Comparison of ENCODE assay signal across 10 mouse cellular contexts in genomic region chr6:84916291-84916690, GRCm38 (mm10).
A peak's percentile ranks its signal among the peaks of the same experiment; 100 is the strongest.
DNase-seq lines count a peak whose midpoint lies in the region; ATAC-seq and TF ChIP-seq lines count a peak whose summit lies in the region.
"Had no signal": no experiment of that assay in that cellular context is flagged by ENCODE, and none has a peak within 500 bp of the region (broad histone marks: within the 10 kb centered on the region; RNA-seq: fewer than 3 reads in every experiment).

No protein-coding gene starts in this region.

- H3K9me3 ChIP-seq in intestine, postnatal 0 days (ENCODE audit: control insufficient read depth) = no peaks in the 10 kb centered on the region
- no peaks in the 10 kb centered on the region for H3K9me3 ChIP-seq in intestine, embryonic 15.5 days
- H3K9me3 ChIP-seq in MEL (replicated peaks; ENCODE audit: insufficient read depth, low read length) = no peaks in the 10 kb centered on the region
- H3K9me3 ChIP-seq in limb, embryonic 10.5 days (replicated peaks) = no peaks in the 10 kb centered on the region
- H3K9me3 ChIP-seq: liver, embryonic 15.5 days; stomach, embryonic 15.5 days had no signal

- no peak overlapping the region for H3K9ac ChIP-seq in intestine, postnatal 0 days (ENCODE audit: low read depth, low read length)
- H3K9ac ChIP-seq in intestine, embryonic 15.5 days = no peak overlapping the region
- H3K9ac ChIP-seq in MEL (ENCODE audit: control insufficient read depth, low read depth, low read length, poor library complexity, severe bottlenecking) = no peak overlapping the region
- H3K9ac ChIP-seq: liver, embryonic 15.5 days; stomach, embryonic 15.5 days had no signal

- no peak for TF ChIP-seq EP300 in MEL (IDR thresholded peaks at IDR 0.05; ENCODE audit: low read depth in 1 of 2, low read length in 2 of 2)

- H3K27ac ChIP-seq in intestine, postnatal 0 days (ENCODE audit: low read depth, low read length) = no peak overlapping the region
- H3K27ac ChIP-seq in intestine, embryonic 15.5 days = no peak overlapping the region
- H3K27ac ChIP-seq in MEL (ENCODE audit: control insufficient read depth, low read depth, low read length) = no peak overlapping the region
- no peak overlapping the region for H3K27ac ChIP-seq in limb, embryonic 10.5 days
- H3K27ac ChIP-seq: liver, embryonic 15.5 days; stomach, embryonic 15.5 days had no signal

- peak; percentile 50 to 54 for DNase-seq in B cell, adult 2 months
- peak; percentile 76 for DNase-seq in MEL (ENCODE audit: low read depth, low spot score)
- DNase-seq in embryo, embryonic 10 days (ENCODE audit: low spot score) = peak; percentile 75
- peak; percentile 69 for DNase-seq in limb, embryonic 10.5 days (ENCODE audit: low spot score)
- peak; percentile 50 for DNase-seq in splenic B cell, adult 2 months (ENCODE audit: low read depth, low spot score)
- DNase-seq in yolk sac, embryonic 10.5 days (ENCODE audit: low spot score) = no peak

- H3K36me3 ChIP-seq in intestine, postnatal 0 days (ENCODE audit: control insufficient read depth, insufficient read depth) = no peaks in the 10 kb centered on the region
- H3K36me3 ChIP-seq in intestine, embryonic 15.5 days = no peaks in the 10 kb centered on the region
- H3K36me3 ChIP-seq in MEL (ENCODE audit: control insufficient read depth in 1 of 2, insufficient read depth in 2 of 2, low read length in 2 of 2) = no peaks in the 10 kb centered on the region
- H3K36me3 ChIP-seq in limb, embryonic 10.5 days = no peaks in the 10 kb centered on the region
- no peaks in the 10 kb centered on the region for H3K36me3 ChIP-seq in splenic B cell, adult 2 months (ENCODE audit: control insufficient read depth, insufficient read depth, low read length, poor library complexity, severe bottlenecking)
- H3K36me3 ChIP-seq: liver, embryonic 15.5 days; stomach, embryonic 15.5 days had no signal

- H3K4me1 ChIP-seq in intestine, postnatal 0 days (replicated peaks; ENCODE audit: control insufficient read depth, insufficient read depth, low read length) = no peaks in the 10 kb centered on the region
- H3K4me1 ChIP-seq in intestine, embryonic 15.5 days (replicated peaks) = no peaks in the 10 kb centered on the region
- H3K4me1 ChIP-seq in MEL (ENCODE audit: control insufficient read depth in 1 of 2, insufficient read depth in 2 of 2, low read length in 2 of 2) = no peaks in the 10 kb centered on the region
- peaks cover 11% of the 10 kb centered on the region for H3K4me1 ChIP-seq in limb, embryonic 10.5 days
- H3K4me1 ChIP-seq: liver, embryonic 15.5 days; stomach, embryonic 15.5 days had no signal

- no peaks in the 10 kb centered on the region for H3K27me3 ChIP-seq in intestine, postnatal 0 days (replicated peaks; ENCODE audit: control insufficient read depth, insufficient read depth, low read length)
- H3K27me3 ChIP-seq in intestine, embryonic 15.5 days (replicated peaks) = no peaks in the 10 kb centered on the region
- no peaks in the 10 kb centered on the region for H3K27me3 ChIP-seq in MEL (ENCODE audit: control insufficient read depth in 1 of 2, insufficient read depth in 2 of 2, low read length in 2 of 2)
- H3K27me3 ChIP-seq in limb, embryonic 10.5 days (ENCODE audit: low read depth, poor library complexity, severe bottlenecking) = no peaks in the 10 kb centered on the region
- no peaks in the 10 kb centered on the region for H3K27me3 ChIP-seq in splenic B cell, adult 2 months (ENCODE audit: control insufficient read depth, insufficient read depth, low read length, poor library complexity, severe bottlenecking)
- H3K27me3 ChIP-seq: liver, embryonic 15.5 days; stomach, embryonic 15.5 days had no signal

- TF ChIP-seq POLR2A in MEL (IDR thresholded peaks at IDR 0.05; ENCODE audit: control insufficient read depth in 1 of 2, insufficient read depth in 1 of 2, low read depth in 1 of 2, low read length in 2 of 2, poor library complexity in 1 of 2) = no peak

- ATAC-seq in intestine, postnatal 0 days = no peak
- ATAC-seq in intestine, embryonic 15.5 days = no peak

- WGBS in intestine, postnatal 0 days = 33% methylated on average over 2 of the region's 2 CpGs
- 32% methylated on average over 2 of the region's 2 CpGs for WGBS in intestine, embryonic 15.5 days
- 28% methylated on average over 2 of the region's 2 CpGs for WGBS in limb, embryonic 10.5 days

- no peaks in the 10 kb centered on the region for H3K79me2 ChIP-seq in MEL (ENCODE audit: control insufficient read depth, insufficient read depth, low read length, poor library complexity)

- peak; percentile 73 for TF ChIP-seq CTCF in intestine, postnatal 0 days (IDR thresholded peaks at IDR 0.05; ENCODE audit: low read depth)
- TF ChIP-seq CTCF in MEL (IDR thresholded peaks at IDR 0.05 in 2 of 3, conservative IDR thresholded peaks at IDR 0.05 in 1 of 3; ENCODE audit: control insufficient read depth in 1 of 3, insufficient read depth in 1 of 3, low read depth in 2 of 3, low read length in 3 of 3, poor library complexity in 1 of 3, severe bottlenecking in 1 of 3) = peak; percentile 63 to 83 (median 81)

- TF ChIP-seq RAD21 in MEL (IDR thresholded peaks at IDR 0.05; ENCODE audit: low read depth, low read length) = peak; percentile 62

- H3K4me2 ChIP-seq in intestine, postnatal 0 days (replicated peaks; ENCODE audit: low read depth) = no peak overlapping the region
- H3K4me2 ChIP-seq in intestine, embryonic 15.5 days (replicated peaks) = no peak overlapping the region
- H3K4me2 ChIP-seq: liver, embryonic 15.5 days; stomach, embryonic 15.5 days had no signal

- no peak overlapping the region for H3K4me3 ChIP-seq in intestine, postnatal 0 days (ENCODE audit: low read depth, low read length)
- no peak overlapping the region for H3K4me3 ChIP-seq in intestine, embryonic 15.5 days (replicated peaks)
- no peak overlapping the region for H3K4me3 ChIP-seq in MEL (ENCODE audit: control insufficient read depth in 1 of 2, insufficient read depth in 1 of 2, low read depth in 2 of 2, low read length in 2 of 2)
- no peak overlapping the region for H3K4me3 ChIP-seq in limb, embryonic 10.5 days
- H3K4me3 ChIP-seq: liver, embryonic 15.5 days; stomach, embryonic 15.5 days had no signal

TF ChIP-seq in MEL, 35 proteins besides CTCF, POLR2A, EP300 and RAD21:
- peak; percentile 82 for TF ChIP-seq ZNF384 (IDR thresholded peaks at IDR 0.05; ENCODE audit: low read depth, low read length)
- TF ChIP-seq TCF12 (IDR thresholded peaks at IDR 0.05; ENCODE audit: low read depth, low read length) = no peak
- TF ChIP-seq USF2 (IDR thresholded peaks at IDR 0.05; ENCODE audit: borderline replicate concordance in 1 of 2, insufficient read depth in 1 of 2, low read depth in 1 of 2, low read length in 2 of 2) = no peak
- no peak for TF ChIP-seq POLR2AphosphoS2 (IDR thresholded peaks at IDR 0.05; ENCODE audit: low read length)
- TF ChIP-seq USF1 (IDR thresholded peaks at IDR 0.05; ENCODE audit: low read depth, low read length) = no peak
- no peak for TF ChIP-seq MAFK (IDR thresholded peaks at IDR 0.05; ENCODE audit: borderline replicate concordance, low read depth, low read length)
- no peak for TF ChIP-seq MXI1 (IDR thresholded peaks at IDR 0.05; ENCODE audit: low read depth, low read length)
- no peak for TF ChIP-seq TAL1 (IDR thresholded peaks at IDR 0.05; ENCODE audit: low read length)
- TF ChIP-seq ZC3H11A (IDR thresholded peaks at IDR 0.05; ENCODE audit: low read depth, low read length) = peak; percentile 51
- TF ChIP-seq CHD1 (IDR thresholded peaks at IDR 0.05; ENCODE audit: low read depth, low read length) = no peak
- no peak for TF ChIP-seq E2F4 (IDR thresholded peaks at IDR 0.05; ENCODE audit: borderline replicate concordance, low read depth, low read length)
- no peak for TF ChIP-seq MEF2A (IDR thresholded peaks at IDR 0.05; ENCODE audit: extremely low read depth, insufficient replicate concordance, low read depth, low read length, poor library complexity, severe bottlenecking)
- TF ChIP-seq SMC3 (IDR thresholded peaks at IDR 0.05; ENCODE audit: low read depth, low read length) = peak; percentile 88
- TF ChIP-seq CHD2 (IDR thresholded peaks at IDR 0.05; ENCODE audit: low read length) = no peak
- no peak for TF ChIP-seq UBTF (IDR thresholded peaks at IDR 0.05; ENCODE audit: borderline replicate concordance, insufficient read depth, low read depth, low read length)
- TF ChIP-seq MAX (IDR thresholded peaks at IDR 0.05; ENCODE audit: low read length) = no peak
- TF ChIP-seq GATA1 (IDR thresholded peaks at IDR 0.05; ENCODE audit: low read depth, low read length) = no peak
- no peak for TF ChIP-seq JUND (IDR thresholded peaks at IDR 0.05; ENCODE audit: low read depth, low read length)
- TF ChIP-seq SIN3A (IDR thresholded peaks at IDR 0.05; ENCODE audit: low read length) = no peak
